Mouse (Mus musculus) liver, embryonic 11.5 days (tissue): ENCODE measurements around the gene Ahcyl1. TPM values are rescaled to one million over a fixed set of nuclear protein-coding genes. Genes with fewer than 3 reads are reported as not detected.
"Not testable (repeated sequence)": the region's sequence is repeated elsewhere in the genome, so short reads cannot be mapped to it uniquely, and the experiment has no call there.

Experiments used
- ATAC-seq: fragments of 200-750 bp; cut with Nextera tagmentation; replicated peaks from 2 replicates; pipeline ENCODE4 v1.8.0; 2017; ENCODE audit warnings: moderate number of reproducible peaks, mild to moderate bottlenecking, moderate TSS enrichment, moderate library complexity; ENCODE audit not compliant: low FRiP score
- DNase-seq: peaks from one replicate; pipeline ENCODE4 v3.0.0-alpha.2; 2017; ENCODE audit warnings: low spot score
- H3K27ac ChIP-seq: fragments of 300-500 bp; sonication (generic); 2 replicates; pipeline ENCODE4 v1.5.1; 2014; ENCODE audit warnings: mild to moderate bottlenecking, low read depth, low read length, control low read depth
- H3K27me3 ChIP-seq: fragments of 300-500 bp; sonication (generic); replicated peaks from 2 replicates; pipeline ENCODE4 v1.6.1; 2014; ENCODE audit warnings: low read length, mixed read lengths; ENCODE audit not compliant: control insufficient read depth, insufficient read depth
- H3K36me3 ChIP-seq: fragments of 300-500 bp; sonication (generic); 2 replicates; pipeline ENCODE4 v1.6.1; 2014; ENCODE audit warnings: mild to moderate bottlenecking, low read length, moderate library complexity, mixed read lengths; ENCODE audit not compliant: control insufficient read depth, insufficient read depth
- H3K4me1 ChIP-seq: fragments of 300-500 bp; sonication (generic); replicated peaks from 2 replicates; pipeline ENCODE4 v1.6.1; 2014; ENCODE audit warnings: low read length, mixed read lengths; ENCODE audit not compliant: control insufficient read depth, insufficient read depth
- H3K4me2 ChIP-seq: fragments of 300-500 bp; sonication (generic); 2 replicates; pipeline ENCODE4 v1.6.1; 2014; ENCODE audit warnings: mild to moderate bottlenecking, control low read depth, moderate library complexity
- H3K4me3 ChIP-seq: fragments of 300-500 bp; sonication (generic); 2 replicates; pipeline ENCODE4 v1.5.1; 2014; ENCODE audit warnings: low read depth, low read length, control low read depth
- H3K9ac ChIP-seq: fragments of 300-500 bp; sonication (generic); 2 replicates; pipeline ENCODE4 v1.6.1; 2014; ENCODE audit warnings: low read depth, low read length, control low read depth
- H3K9me3 ChIP-seq: fragments of 300-500 bp; sonication (generic); 2 replicates; pipeline ENCODE4 v1.6.1; 2016; ENCODE audit warnings: low read length, inconsistent platforms, mixed read lengths; ENCODE audit not compliant: control insufficient read depth
- WGBS: fragments of 180-500 bp; shearing (Covaris S2); extraction: QIAGEN DNeasy Blood & Tissue Kit; methylation state at CpG from one replicate; pipeline ENCODE4 v1.1.7; 2014; 5-methylcytosine and 5-hydroxymethylcytosine counted together
- polyA plus RNA-seq: library from polyadenylated mRNA; unstranded; fragments of >200 nt; fragmentation: Nextera tagmentation; extraction: Ambion mirVana; gene quantifications from 2 replicates; pipeline ENCODE4 v1.2.1, GENCODE M21; 2014

The Ahcyl1 gene
- polyA plus RNA-seq, 1 experiment from 2014 or later: 69.0 TPM

GRCm38 (mm10) chr3:107655491-107655890, 40.9 kb downstream of the Ahcyl1 start:
- Histone ChIP-seq H3K4me1 (no peaks in the 10 kb centered on the region), H3K27ac (no peak overlapping the region), H3K4me2 (no peak overlapping the region), H3K9ac (no peak overlapping the region), H3K9me3 (no peaks in the 10 kb centered on the region), H3K4me3 (no peak overlapping the region), H3K27me3 (no peaks in the 10 kb centered on the region), H3K36me3 (no peaks in the 10 kb centered on the region; the same call in 1 of the 2 replicates)
- DNase-seq: no peak
- 85% methylated on average over 3 of the region's 3 CpGs for whole genome bisulfite sequencing
- no peak for ATAC-seq

GRCm38 (mm10) chr3:107654861-107655260, 41.5 kb downstream of the Ahcyl1 start:
- no peaks in the 10 kb centered on the region for H3K36me3 ChIP-seq
- H3K9ac ChIP-seq: no peak overlapping the region
- 77% methylated on average over 3 of the region's 3 CpGs for WGBS
- DNase-seq (no peak), ATAC-seq (no peak)
- no peaks in the 10 kb centered on the region for H3K9me3 ChIP-seq
- H3K4me3 ChIP-seq: no peak overlapping the region
- H3K4me1 ChIP-seq: no peaks in the 10 kb centered on the region
- no peaks in the 10 kb centered on the region for H3K27me3 ChIP-seq
- no peak overlapping the region for H3K4me2 ChIP-seq
- no peak overlapping the region for H3K27ac ChIP-seq

GRCm38 (mm10) chr3:107652968-107653367, 43.4 kb downstream of the Ahcyl1 start:
- H3K9ac ChIP-seq: no peak overlapping the region
- WGBS: 92% methylated on average over 3 of the region's 3 CpGs
- H3K4me1 ChIP-seq: no peaks in the 10 kb centered on the region

GRCm38 (mm10) chr3:107650276-107650675, 46.1 kb downstream of the Ahcyl1 start:
- not testable (repeated sequence) for H3K36me3 ChIP-seq, H3K9ac ChIP-seq, H3K4me3 ChIP-seq, H3K27me3 ChIP-seq, DNase-seq, ATAC-seq, H3K4me1 ChIP-seq, H3K9me3 ChIP-seq, H3K27ac ChIP-seq, H3K4me2 ChIP-seq
- WGBS: 58% methylated on average over 5 of the region's 5 CpGs

More at GRCm38 (mm10) chr3:107652968-107653367, 43.4 kb downstream of the Ahcyl1 start:
- no peaks in the 10 kb centered on the region for H3K27me3 ChIP-seq
- no peak for ATAC-seq
- no peak for DNase-seq
- H3K27ac ChIP-seq: no peak overlapping the region
- no peaks in the 10 kb centered on the region for H3K36me3 ChIP-seq
- H3K4me3 ChIP-seq: no peak overlapping the region
- no peak overlapping the region for H3K4me2 ChIP-seq
- H3K9me3 ChIP-seq: no peaks in the 10 kb centered on the region

- Histone ChIP-seq H3K4me3 (no peak overlapping the region), H3K9ac (no peak overlapping the region), H3K27me3 (no peaks in the 10 kb centered on the region), H3K4me1 (no peaks in the 10 kb centered on the region), H3K4me2 (no peak overlapping the region), H3K27ac (no peak overlapping the region), H3K36me3 (no peaks in the 10 kb centered on the region), H3K9me3 (no peaks in the 10 kb centered on the region)
- ATAC-seq (no peak), DNase-seq (no peak)
- WGBS: 93% methylated on average over 3 of the region's 3 CpGs
Measured at GRCm38 (mm10) chr3:107646947-107647346, 49.4 kb downstream of the Ahcyl1 start.

GRCm38 (mm10) chr3:107637606-107638172, 58.7 kb downstream of the Ahcyl1 start:
- H3K27ac ChIP-seq: no peak overlapping the region
- ATAC-seq (no peak), DNase-seq (no peak)
- no peaks in the 10 kb centered on the region for H3K9me3 ChIP-seq
- no peaks in the 10 kb centered on the region for H3K4me1 ChIP-seq
- H3K4me3 ChIP-seq: no peak overlapping the region
- WGBS: 51% methylated on average over 5 of the region's 5 CpGs
- no peak overlapping the region for H3K9ac ChIP-seq
- H3K36me3 ChIP-seq: no peaks in the 10 kb centered on the region
- H3K4me2 ChIP-seq: no peak overlapping the region
- no peaks in the 10 kb centered on the region for H3K27me3 ChIP-seq

- DNase-seq: no peak
- Histone ChIP-seq H3K4me3 (no peak overlapping the region), H3K36me3 (no peaks in the 10 kb centered on the region), H3K27ac (no peak overlapping the region), H3K27me3 (no peaks in the 10 kb centered on the region), H3K4me2 (no peak overlapping the region), H3K9me3 (no peaks in the 10 kb centered on the region), H3K9ac (no peak overlapping the region), H3K4me1 (no peaks in the 10 kb centered on the region)
- no peak for ATAC-seq
- 66% methylated on average over 3 of the region's 3 CpGs for WGBS
Measured at GRCm38 (mm10) chr3:107636236-107636635, 60.1 kb downstream of the Ahcyl1 start.

- Histone ChIP-seq H3K4me1 (no peaks in the 10 kb centered on the region; the same call in 1 of the 2 replicates), H3K9me3 (no peaks in the 10 kb centered on the region), H3K36me3 (no peaks in the 10 kb centered on the region), H3K9ac (no peak overlapping the region), H3K27me3 (no peaks in the 10 kb centered on the region), H3K4me2 (no peak overlapping the region), H3K27ac (no peak overlapping the region), H3K4me3 (no peak overlapping the region)
- WGBS: 53% methylated on average over 8 of the region's 8 CpGs
- no peak for DNase-seq
- ATAC-seq: no peak
Measured at GRCm38 (mm10) chr3:107635836-107636235, 60.5 kb downstream of the Ahcyl1 start.

- DNase-seq (no peak), ATAC-seq (no peak)
- Histone ChIP-seq H3K4me1 (peaks cover 3% of the 10 kb centered on the region), H3K36me3 (no peaks in the 10 kb centered on the region), H3K9me3 (no peaks in the 10 kb centered on the region), H3K27me3 (no peaks in the 10 kb centered on the region), H3K27ac (no peak overlapping the region), H3K4me2 (no peak overlapping the region), H3K4me3 (no peak overlapping the region), H3K9ac (no peak overlapping the region)
- 86% methylated on average over 9 of the region's 9 CpGs for WGBS
Measured at GRCm38 (mm10) chr3:107633906-107634305, 62.5 kb downstream of the Ahcyl1 start.
